Mouse (Mus musculus): ENCODE results near the gene Gmds. TPM values are rescaled to one million over a fixed set of nuclear protein-coding genes. Genes with fewer than 3 reads are reported as not detected.

The Gmds gene
- total RNA-seq, 2 experiments from 2014 or later, result 8.6 to 8.8 TPM

GRCm38 (mm10) chr13:31805831-31806427 lies 532.6 kb downstream of the Gmds start:
- DNase-seq, result no peak
- intact Hi-C loops (cut with DNase I), result loop anchor here (5.0 kb wide), 3 partner anchors 211 to 796 kb away; no protein-coding TSS in a partner anchor

GRCm38 (mm10) chr13:31804571-31804970 lies 534.0 kb downstream of the Gmds start:
- no peak for DNase-seq
- intact Hi-C loops (cut with DNase I), result loop anchor here (5.0 kb wide), 5 partner anchors 153 to 998 kb away; partner anchors contain the start of genes D930007J09Rik and Wrnip1

- intact Hi-C loops (cut with DNase I), result loop anchor here (5.0 kb wide), 5 partner anchors 154 to 999 kb away; partner anchors contain the start of genes D930007J09Rik and Wrnip1
- DNase-seq, result no peak
Observed at GRCm38 (mm10) chr13:31803166-31804093, 535.1 kb downstream of the Gmds start.

- DNase-seq, result no peak
- intact Hi-C loops (cut with DNase I), result loop anchor here (5.0 kb wide), 5 partner anchors 155 to 1000 kb away; partner anchors contain the start of genes D930007J09Rik and Wrnip1
Observed at GRCm38 (mm10) chr13:31802447-31802846, 536.1 kb downstream of the Gmds start.

GRCm38 (mm10) chr13:31801703-31802305 lies 536.7 kb downstream of the Gmds start:
- intact Hi-C loops (cut with DNase I), result loop anchor here (1.0 to 5.0 kb wide), 9 partner anchors 155 to 1000 kb away; partner anchors contain the start of genes D930007J09Rik and Wrnip1
- DNase-seq, result no peak

- DNase-seq, result peak; percentile 92 to 94
- intact Hi-C loops (cut with DNase I), result loop anchor here (1.0 to 5.0 kb wide), 9 partner anchors 156 to 1001 kb away; partner anchors contain the start of genes D930007J09Rik and Wrnip1
Observed at GRCm38 (mm10) chr13:31800581-31801576, 537.7 kb downstream of the Gmds start.

- DNase-seq, result no peak
- intact Hi-C loops (cut with DNase I), result no loop called here
Observed at GRCm38 (mm10) chr13:31798075-31798474, 540.5 kb downstream of the Gmds start.

GRCm38 (mm10) chr13:31797346-31797745 lies 541.2 kb downstream of the Gmds start:
- intact Hi-C loops (cut with DNase I), result no loop called here

GRCm38 (mm10) chr13:31793163-31793562 lies 545.4 kb downstream of the Gmds start:
- DNase-seq, result no peak
- intact Hi-C loops (cut with DNase I), result loop anchor here (2.0 kb wide), 2 partner anchors 504 to 888 kb away; no protein-coding TSS in a partner anchor

More at GRCm38 (mm10) chr13:31797346-31797745, 541.2 kb downstream of the Gmds start:
- DNase-seq, result no peak

GRCm38 (mm10) chr13:31792480-31793132 lies 545.9 kb downstream of the Gmds start:
- intact Hi-C loops (cut with DNase I), result loop anchor here (1.0 to 2.0 kb wide), 3 partner anchors 504 to 888 kb away; no protein-coding TSS in a partner anchor
- DNase-seq, result peak; percentile 58 to 78

GRCm38 (mm10) chr13:31784757-31785156 lies 553.8 kb downstream of the Gmds start:
- intact Hi-C loops (cut with DNase I), result no loop called here
- no peak for DNase-seq

GRCm38 (mm10) chr13:31782063-31782462 lies 556.5 kb downstream of the Gmds start:
- no peak for DNase-seq
- intact Hi-C loops (cut with DNase I), result no loop called here

- intact Hi-C loops (cut with DNase I), result no loop called here
- no peak for DNase-seq
Observed at GRCm38 (mm10) chr13:31780299-31780698, 558.2 kb downstream of the Gmds start.

GRCm38 (mm10) chr13:31779281-31779981 lies 559.1 kb downstream of the Gmds start:
- DNase-seq, result no peak
- intact Hi-C loops (cut with DNase I), result no loop called here

GRCm38 (mm10) chr13:31775762-31776161 lies 562.8 kb downstream of the Gmds start:
- intact Hi-C loops (cut with DNase I), result no loop called here
- DNase-seq, result no peak

GRCm38 (mm10) chr13:31772882-31773281 lies 565.7 kb downstream of the Gmds start:
- intact Hi-C loops (cut with DNase I), result no loop called here
- DNase-seq, result no peak
